ENCODE assay signal across 15 mouse cellular contexts in genomic region chr15:99669392-99669791, GRCm38 (mm10). TPM values are rescaled to one million over a fixed set of nuclear protein-coding genes. Genes with fewer than 3 reads are reported as not detected.
A peak's percentile ranks its signal among the peaks of the same experiment; 100 is the strongest.
DNase-seq lines count a peak whose midpoint lies in the region; ATAC-seq and TF ChIP-seq lines count a peak whose summit lies in the region.
"Had no signal": no experiment of that assay in that cellular context is flagged by ENCODE, and none has a peak within 500 bp of the region (broad histone marks: within the 10 kb centered on the region; RNA-seq: fewer than 3 reads in every experiment).

No protein-coding gene starts in this region.

- no peak for TF ChIP-seq POLR2A in thymus, adult 2 months (IDR thresholded peaks at IDR 0.05; ENCODE audit: control insufficient read depth, extremely low read depth, insufficient read depth, low read length, poor library complexity)

- no peak overlapping the region for H3K4me2 ChIP-seq in midbrain, embryonic 11.5 days
- H3K4me2 ChIP-seq in forebrain, embryonic 13.5 days: peak overlapping the region; percentile 91
- H3K4me2 ChIP-seq in hindbrain, embryonic 16.5 days (ENCODE audit: low read length): peak overlapping the region; percentile 80
- peak overlapping the region; percentile 64 for H3K4me2 ChIP-seq in neural tube, embryonic 14.5 days (ENCODE audit: low read depth, low read length)

- H3K27ac ChIP-seq in midbrain, embryonic 10.5 days (replicated peaks): no peak overlapping the region
- no peak overlapping the region for H3K27ac ChIP-seq in midbrain, embryonic 11.5 days (ENCODE audit: low read depth, low read length)
- peak overlapping the region; percentile 78 for H3K27ac ChIP-seq in forebrain, embryonic 13.5 days
- H3K27ac ChIP-seq in hindbrain, embryonic 16.5 days (ENCODE audit: low read depth, low read length): peak overlapping the region; percentile 93
- H3K27ac ChIP-seq in neural tube, embryonic 14.5 days (ENCODE audit: low read depth, low read length): peak overlapping the region; percentile 95
- H3K27ac ChIP-seq in thymus, adult 2 months (ENCODE audit: control insufficient read depth, insufficient read depth, low read length): no peak overlapping the region
- H3K27ac ChIP-seq: heart, embryonic 15.5 days; limb, embryonic 12.5 days; liver, embryonic 14.5 days had no signal

- H3K4me3 ChIP-seq in midbrain, embryonic 10.5 days: peak overlapping the region; percentile 68; the same call in 1 of the 2 replicates
- H3K4me3 ChIP-seq in midbrain, embryonic 11.5 days (ENCODE audit: low read depth, low read length): no peak overlapping the region
- peak overlapping the region; percentile 73 for H3K4me3 ChIP-seq in forebrain, embryonic 13.5 days
- no peak overlapping the region for H3K4me3 ChIP-seq in hindbrain, embryonic 16.5 days (ENCODE audit: low read length)
- peak overlapping the region; percentile 78; the same call in 1 of the 2 replicates for H3K4me3 ChIP-seq in neural tube, embryonic 14.5 days (ENCODE audit: low read depth, low read length)
- no peak overlapping the region for H3K4me3 ChIP-seq in thymus, adult 2 months (ENCODE audit: control insufficient read depth, insufficient read depth, low read length)

- H3K9me3 ChIP-seq in midbrain, embryonic 10.5 days (replicated peaks): no peaks in the 10 kb centered on the region
- H3K9me3 ChIP-seq in midbrain, embryonic 11.5 days (ENCODE audit: control insufficient read depth, low read length): no peaks in the 10 kb centered on the region
- no peaks in the 10 kb centered on the region for H3K9me3 ChIP-seq in forebrain, embryonic 13.5 days (replicated peaks)
- H3K9me3 ChIP-seq in hindbrain, embryonic 16.5 days (ENCODE audit: control insufficient read depth, low read length): no peaks in the 10 kb centered on the region
- no peaks in the 10 kb centered on the region for H3K9me3 ChIP-seq in neural tube, embryonic 14.5 days (ENCODE audit: control insufficient read depth, low read length)
- H3K9me3 ChIP-seq: heart, embryonic 15.5 days; limb, embryonic 12.5 days had no signal

- no peak for DNase-seq in midbrain, embryonic 10.5 days (ENCODE audit: low spot score)
- DNase-seq in midbrain, embryonic 11.5 days (ENCODE audit: low spot score, missing footprints): no peak
- DNase-seq in layer of hippocampus, postnatal 36 days: no peak
- DNase-seq in ovary, postnatal 14 days (ENCODE audit: low spot score): no peak
- DNase-seq in thymus, adult 2 months: no peak

- no peak overlapping the region for H3K9ac ChIP-seq in midbrain, embryonic 11.5 days (ENCODE audit: low read length)
- peak overlapping the region; percentile 88; the same call in 1 of the 2 replicates for H3K9ac ChIP-seq in forebrain, embryonic 13.5 days
- no peak overlapping the region; the same call in 1 of the 2 replicates for H3K9ac ChIP-seq in hindbrain, embryonic 16.5 days (ENCODE audit: low read depth, low read length)
- H3K9ac ChIP-seq in neural tube, embryonic 14.5 days (replicated peaks; ENCODE audit: low read depth, low read length): no peak overlapping the region
- H3K9ac ChIP-seq: liver, embryonic 14.5 days had no signal

- WGBS in midbrain, embryonic 10.5 days: 0% methylated on average over 1 of the region's 1 CpGs
- WGBS in midbrain, embryonic 11.5 days: 0% methylated on average over 1 of the region's 1 CpGs
- WGBS in forebrain, embryonic 13.5 days: 0% methylated on average over 1 of the region's 1 CpGs
- 0% methylated on average over 1 of the region's 1 CpGs for WGBS in hindbrain, embryonic 16.5 days
- WGBS in neural tube, embryonic 14.5 days: 0% methylated on average over 1 of the region's 1 CpGs
- WGBS in thymus, adult 2 months: 6% methylated on average over 1 of the region's 1 CpGs

- H3K27me3 ChIP-seq in midbrain, embryonic 10.5 days (ENCODE audit: low read depth, poor library complexity, severe bottlenecking): peaks cover 89% of the 10 kb centered on the region
- peaks cover 28% of the 10 kb centered on the region for H3K27me3 ChIP-seq in midbrain, embryonic 11.5 days (ENCODE audit: control insufficient read depth, insufficient read depth, low read length)
- H3K27me3 ChIP-seq in forebrain, embryonic 13.5 days: peaks cover 44% of the 10 kb centered on the region
- no peaks in the 10 kb centered on the region for H3K27me3 ChIP-seq in hindbrain, embryonic 16.5 days (replicated peaks; ENCODE audit: control insufficient read depth, insufficient read depth, low read length)
- H3K27me3 ChIP-seq in neural tube, embryonic 14.5 days (ENCODE audit: control insufficient read depth, insufficient read depth, low read length): no peaks in the 10 kb centered on the region; the same call in 1 of the 2 replicates
- peaks cover 24% of the 10 kb centered on the region; the same call in 1 of the 2 replicates for H3K27me3 ChIP-seq in thymus, adult 2 months (ENCODE audit: control insufficient read depth, insufficient read depth, low read length)

- H3K4me1 ChIP-seq in midbrain, embryonic 10.5 days: peaks cover 68% of the 10 kb centered on the region
- H3K4me1 ChIP-seq in midbrain, embryonic 11.5 days (ENCODE audit: control insufficient read depth, insufficient read depth, low read length): peaks cover 12% of the 10 kb centered on the region
- H3K4me1 ChIP-seq in forebrain, embryonic 13.5 days: peaks cover 56% of the 10 kb centered on the region
- H3K4me1 ChIP-seq in hindbrain, embryonic 16.5 days (ENCODE audit: control insufficient read depth, insufficient read depth, low read depth, low read length): peaks cover 57% of the 10 kb centered on the region
- peaks cover 50% of the 10 kb centered on the region for H3K4me1 ChIP-seq in neural tube, embryonic 14.5 days (ENCODE audit: control insufficient read depth, insufficient read depth, low read length)
- 0 out of 2 replicates have a peak, but pooled peaks cover 7% of the 10 kb centered on the region for H3K4me1 ChIP-seq in thymus, adult 2 months (replicated peaks; ENCODE audit: control insufficient read depth, insufficient read depth, low read length)

- no peak for ATAC-seq in midbrain, embryonic 11.5 days (ENCODE audit: low FRiP score)
- ATAC-seq in forebrain, embryonic 13.5 days: 0 out of 2 replicates have a peak, but pooled peaks have one; percentile 13
- no peak for ATAC-seq in hindbrain, embryonic 16.5 days
- no peak for ATAC-seq in neural tube, embryonic 14.5 days (ENCODE audit: low read depth)

- no peak for TF ChIP-seq CTCF in thymus, adult 2 months (IDR thresholded peaks at IDR 0.05; ENCODE audit: borderline replicate concordance, control insufficient read depth, extremely low read depth, insufficient read depth, low read length, poor library complexity)

- H3K36me3 ChIP-seq in midbrain, embryonic 10.5 days: no peaks in the 10 kb centered on the region
- H3K36me3 ChIP-seq in midbrain, embryonic 11.5 days (ENCODE audit: control insufficient read depth, insufficient read depth, low read length): no peaks in the 10 kb centered on the region
- no peaks in the 10 kb centered on the region for H3K36me3 ChIP-seq in forebrain, embryonic 13.5 days (ENCODE audit: poor library complexity, severe bottlenecking)
- no peaks in the 10 kb centered on the region for H3K36me3 ChIP-seq in hindbrain, embryonic 16.5 days (ENCODE audit: control insufficient read depth, insufficient read depth, low read length)
- peaks cover 5% of the 10 kb centered on the region; the same call in 1 of the 2 replicates for H3K36me3 ChIP-seq in neural tube, embryonic 14.5 days (ENCODE audit: control insufficient read depth, insufficient read depth, low read length)
- H3K36me3 ChIP-seq in thymus, adult 2 months (ENCODE audit: control insufficient read depth, insufficient read depth, low read length): no peaks in the 10 kb centered on the region
- H3K36me3 ChIP-seq: heart, embryonic 15.5 days; limb, embryonic 12.5 days had no signal

RNA-seq across cellular contexts. Expression of gene Asic1, which starts 0.8 kb away (rescaled TPM):
- 6.0 and 14.9 TPM in 2 replicates for polyA plus RNA-seq in midbrain, embryonic 10.5 days (2016; fragmentation: Nextera tagmentation; extraction: Ambion mirVana)
- polyA plus RNA-seq in midbrain, embryonic 11.5 days (2014; fragmentation: Nextera tagmentation; extraction: Ambion mirVana): 10.5 and 11.4 TPM in 2 replicates
- polyA plus RNA-seq in forebrain, embryonic 13.5 days (2015; fragmentation: Nextera tagmentation; extraction: Ambion mirVana): 15.1 and 17.0 TPM in 2 replicates
- 45.1 and 59.4 TPM in 2 replicates for polyA plus RNA-seq in hindbrain, embryonic 16.5 days (2015; fragmentation: Nextera tagmentation; extraction: Ambion mirVana)
- 66.0 and 69.8 TPM in 2 replicates for polyA plus RNA-seq in neural tube, embryonic 14.5 days (2014; fragmentation: Nextera tagmentation; extraction: Ambion mirVana)
- 10 to 100 TPM; 34.4 to 36.3 TPM for total RNA-seq in layer of hippocampus, postnatal 36 days (2021)
- 0.13 and 0.19 TPM in 2 replicates for polyA plus RNA-seq in thymus, adult 2 months (2012; rRNA removed)
- total RNA-seq: common myeloid progenitor, adult 5-6 weeks had no signal

RNA-seq across cellular contexts. Expression of gene Racgap1, which starts 17.9 kb away (rescaled TPM):
- 208 and 239 TPM in 2 replicates for polyA plus RNA-seq in midbrain, embryonic 10.5 days (2016; fragmentation: Nextera tagmentation; extraction: Ambion mirVana)
- polyA plus RNA-seq in midbrain, embryonic 11.5 days (2014; fragmentation: Nextera tagmentation; extraction: Ambion mirVana): 214 and 230 TPM in 2 replicates
- 182 and 189 TPM in 2 replicates for polyA plus RNA-seq in forebrain, embryonic 13.5 days (2015; fragmentation: Nextera tagmentation; extraction: Ambion mirVana)
- polyA plus RNA-seq in hindbrain, embryonic 16.5 days (2015; fragmentation: Nextera tagmentation; extraction: Ambion mirVana): 56.7 and 64.6 TPM in 2 replicates
- 45.9 and 65.6 TPM in 2 replicates for polyA plus RNA-seq in neural tube, embryonic 14.5 days (2014; fragmentation: Nextera tagmentation; extraction: Ambion mirVana)
- 1 to 10 TPM; 5.2 TPM for total RNA-seq in layer of hippocampus, postnatal 36 days (2021)
- 80.2 and 95.6 TPM in 2 replicates for polyA plus RNA-seq in thymus, adult 2 months (2012; rRNA removed)

RNA-seq across cellular contexts. Expression of gene Smarcd1, which starts 32.5 kb away (rescaled TPM):
- 98.1 and 112 TPM in 2 replicates for polyA plus RNA-seq in midbrain, embryonic 10.5 days (2016; fragmentation: Nextera tagmentation; extraction: Ambion mirVana)
- polyA plus RNA-seq in midbrain, embryonic 11.5 days (2014; fragmentation: Nextera tagmentation; extraction: Ambion mirVana): 111 and 113 TPM in 2 replicates
- 118 and 130 TPM in 2 replicates for polyA plus RNA-seq in forebrain, embryonic 13.5 days (2015; fragmentation: Nextera tagmentation; extraction: Ambion mirVana)
- polyA plus RNA-seq in hindbrain, embryonic 16.5 days (2015; fragmentation: Nextera tagmentation; extraction: Ambion mirVana): 71.7 and 86.2 TPM in 2 replicates
- polyA plus RNA-seq in neural tube, embryonic 14.5 days (2014; fragmentation: Nextera tagmentation; extraction: Ambion mirVana): 110 TPM in 2 replicates
- 100 to 1,000 TPM; 106 to 109 TPM for total RNA-seq in layer of hippocampus, postnatal 36 days (2021)
- polyA plus RNA-seq in thymus, adult 2 months (2012; rRNA removed): 106 and 111 TPM in 2 replicates

RNA-seq across cellular contexts. Expression of gene Gm17349, which starts 35.9 kb away (rescaled TPM):
- polyA plus RNA-seq in midbrain, embryonic 10.5 days (2016; fragmentation: Nextera tagmentation; extraction: Ambion mirVana): not detected in 2 replicates
- not detected in 2 replicates for polyA plus RNA-seq in midbrain, embryonic 11.5 days (2014; fragmentation: Nextera tagmentation; extraction: Ambion mirVana)
- not detected in 2 replicates for polyA plus RNA-seq in forebrain, embryonic 13.5 days (2015; fragmentation: Nextera tagmentation; extraction: Ambion mirVana)
- polyA plus RNA-seq in hindbrain, embryonic 16.5 days (2015; fragmentation: Nextera tagmentation; extraction: Ambion mirVana): not detected in 2 replicates
- not detected in 2 replicates for polyA plus RNA-seq in neural tube, embryonic 14.5 days (2014; fragmentation: Nextera tagmentation; extraction: Ambion mirVana)
- 1 to 10 TPM; 4.1 to 6.3 TPM for total RNA-seq in layer of hippocampus, postnatal 36 days (2021)
- polyA plus RNA-seq in thymus, adult 2 months (2012; rRNA removed): not detected in 2 replicates
- total RNA-seq: common myeloid progenitor, adult 5-6 weeks had no signal
- polyA plus RNA-seq: C2C12; heart, embryonic 15.5 days; large intestine, adult 2 months; limb, embryonic 12.5 days; liver, embryonic 14.5 days; neural tube, embryonic 11.5 days had no signal

RNA-seq across cellular contexts. Expression of gene Gpd1, which starts 47.9 kb away (rescaled TPM):
- 0.40 and 0.62 TPM in 2 replicates for polyA plus RNA-seq in midbrain, embryonic 10.5 days (2016; fragmentation: Nextera tagmentation; extraction: Ambion mirVana)
- polyA plus RNA-seq in midbrain, embryonic 11.5 days (2014; fragmentation: Nextera tagmentation; extraction: Ambion mirVana): 0.14 and 0.18 TPM in 2 replicates
- polyA plus RNA-seq in forebrain, embryonic 13.5 days (2015; fragmentation: Nextera tagmentation; extraction: Ambion mirVana): 1.2 and 1.3 TPM in 2 replicates
- 3.1 and 4.6 TPM in 2 replicates for polyA plus RNA-seq in hindbrain, embryonic 16.5 days (2015; fragmentation: Nextera tagmentation; extraction: Ambion mirVana)
- 1.2 and 1.3 TPM in 2 replicates for polyA plus RNA-seq in neural tube, embryonic 14.5 days (2014; fragmentation: Nextera tagmentation; extraction: Ambion mirVana)
- 100 to 1,000 TPM; 135 to 146 TPM for total RNA-seq in layer of hippocampus, postnatal 36 days (2021)
- polyA plus RNA-seq in thymus, adult 2 months (2012; rRNA removed): 108 and 187 TPM in 2 replicates

Comparison
In these comparisons a context has a peak if more than half of its experiments do, and no peak if none do; other contexts are left out.
1. H3K4me3 ChIP-seq: peak in midbrain, embryonic 10.5 days (single experiment), forebrain, embryonic 13.5 days (single experiment) and neural tube, embryonic 14.5 days (single experiment); none in midbrain, embryonic 11.5 days (single experiment), hindbrain, embryonic 16.5 days (single experiment) and thymus, adult 2 months (single experiment).
2. H3K27ac ChIP-seq: peak in forebrain, embryonic 13.5 days (single experiment), hindbrain, embryonic 16.5 days (single experiment) and neural tube, embryonic 14.5 days (single experiment); none in midbrain, embryonic 10.5 days (single experiment), midbrain, embryonic 11.5 days (single experiment) and thymus, adult 2 months (single experiment).